Mouse (Mus musculus) liver, embryonic 11.5 days (tissue): Measurements from ENCODE around the gene Wdr91. TPM values are rescaled to one million over a fixed set of nuclear protein-coding genes. Genes with fewer than 3 reads are reported as not detected.

Experiments used
- ATAC-seq: fragments of 200-750 bp; cut with Nextera tagmentation; replicated peaks from 2 replicates; pipeline ENCODE4 v1.8.0; 2017; ENCODE audit warnings: moderate number of reproducible peaks, mild to moderate bottlenecking, moderate TSS enrichment, moderate library complexity; ENCODE audit not compliant: low FRiP score
- DNase-seq: peaks from one replicate; pipeline ENCODE4 v3.0.0-alpha.2; 2017; ENCODE audit warnings: low spot score
- H3K27ac ChIP-seq: fragments of 300-500 bp; sonication (generic); 2 replicates; pipeline ENCODE4 v1.5.1; 2014; ENCODE audit warnings: mild to moderate bottlenecking, low read depth, low read length, control low read depth
- H3K27me3 ChIP-seq: fragments of 300-500 bp; sonication (generic); replicated peaks from 2 replicates; pipeline ENCODE4 v1.6.1; 2014; ENCODE audit warnings: low read length, mixed read lengths; ENCODE audit not compliant: control insufficient read depth, insufficient read depth
- H3K36me3 ChIP-seq: fragments of 300-500 bp; sonication (generic); 2 replicates; pipeline ENCODE4 v1.6.1; 2014; ENCODE audit warnings: mild to moderate bottlenecking, low read length, moderate library complexity, mixed read lengths; ENCODE audit not compliant: control insufficient read depth, insufficient read depth
- H3K4me1 ChIP-seq: fragments of 300-500 bp; sonication (generic); replicated peaks from 2 replicates; pipeline ENCODE4 v1.6.1; 2014; ENCODE audit warnings: low read length, mixed read lengths; ENCODE audit not compliant: control insufficient read depth, insufficient read depth
- H3K4me2 ChIP-seq: fragments of 300-500 bp; sonication (generic); 2 replicates; pipeline ENCODE4 v1.6.1; 2014; ENCODE audit warnings: mild to moderate bottlenecking, control low read depth, moderate library complexity
- H3K4me3 ChIP-seq: fragments of 300-500 bp; sonication (generic); 2 replicates; pipeline ENCODE4 v1.5.1; 2014; ENCODE audit warnings: low read depth, low read length, control low read depth
- H3K9ac ChIP-seq: fragments of 300-500 bp; sonication (generic); 2 replicates; pipeline ENCODE4 v1.6.1; 2014; ENCODE audit warnings: low read depth, low read length, control low read depth
- H3K9me3 ChIP-seq: fragments of 300-500 bp; sonication (generic); 2 replicates; pipeline ENCODE4 v1.6.1; 2016; ENCODE audit warnings: low read length, inconsistent platforms, mixed read lengths; ENCODE audit not compliant: control insufficient read depth
- WGBS: fragments of 180-500 bp; shearing (Covaris S2); extraction: QIAGEN DNeasy Blood & Tissue Kit; methylation state at CpG from one replicate; pipeline ENCODE4 v1.1.7; 2014; 5-methylcytosine and 5-hydroxymethylcytosine counted together
- polyA plus RNA-seq: library from polyadenylated mRNA; unstranded; fragments of >200 nt; fragmentation: Nextera tagmentation; extraction: Ambion mirVana; gene quantifications from 2 replicates; pipeline ENCODE4 v1.2.1, GENCODE M21; 2014

Gene Wdr91
- polyA plus RNA-seq, 1 experiment from 2014 or later = 15.5 TPM

DNA sequence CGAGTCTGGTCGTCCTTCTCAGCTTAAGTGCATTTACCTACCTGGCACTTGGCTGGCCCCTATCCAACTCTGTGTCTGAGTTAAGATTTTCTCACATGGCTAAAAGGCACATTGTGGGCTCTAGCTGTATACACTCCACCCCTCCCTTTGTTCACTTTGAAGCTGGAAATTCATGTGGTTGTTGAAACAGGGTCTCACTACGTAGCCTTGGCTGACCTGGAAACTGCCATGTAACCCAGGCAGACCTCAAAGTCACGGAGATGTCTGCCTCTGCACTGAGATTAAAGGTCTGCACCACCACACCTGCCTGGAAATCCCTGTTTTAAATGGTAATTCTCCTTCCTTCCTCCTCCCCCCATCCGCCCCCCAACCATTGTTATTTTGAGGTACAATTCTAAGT, 32.8 kb upstream of the Wdr91 start:
- Histone ChIP-seq H3K4me1 (peaks cover 4% of the 10 kb centered on the region; the same call in 1 of the 2 replicates), H3K27me3 (no peaks in the 10 kb centered on the region), H3K36me3 (no peaks in the 10 kb centered on the region), H3K4me3 (no peak overlapping the region), H3K9ac (no peak overlapping the region), H3K27ac (no peak overlapping the region), H3K4me2 (no peak overlapping the region), H3K9me3 (no peaks in the 10 kb centered on the region)
- WGBS = 67% methylated on average over 5 of the region's 5 CpGs
- ATAC-seq (no peak), DNase-seq (no peak)

DNA sequence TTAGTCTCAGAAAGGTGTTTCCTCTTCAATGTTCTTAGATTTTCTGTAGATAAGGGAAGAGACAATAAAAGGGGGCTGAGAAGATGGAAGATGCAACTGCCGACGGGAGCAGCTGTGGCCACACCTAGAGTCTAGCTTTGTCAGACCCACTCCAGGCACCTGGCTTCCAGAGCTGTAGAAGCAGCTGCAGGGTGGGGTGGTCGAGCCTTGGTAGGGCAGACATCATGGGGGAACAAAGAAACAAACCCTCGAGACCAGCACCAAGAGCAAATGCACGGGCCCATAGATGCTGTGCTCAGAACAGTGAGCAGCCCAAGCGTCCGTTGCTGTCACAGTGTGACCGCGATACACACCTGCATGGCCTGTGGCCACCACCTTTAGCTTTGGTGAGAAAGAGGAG, 31.8 kb upstream of the Wdr91 start:
- H3K9me3 ChIP-seq = no peaks in the 10 kb centered on the region
- no peak overlapping the region for H3K4me2 ChIP-seq
- ATAC-seq = no peak
- no peaks in the 10 kb centered on the region for H3K36me3 ChIP-seq
- H3K4me3 ChIP-seq = no peak overlapping the region
- H3K27ac ChIP-seq = no peak overlapping the region
- H3K9ac ChIP-seq = no peak overlapping the region
- 80% methylated on average over 9 of the region's 9 CpGs for WGBS
- DNase-seq = no peak
- peaks cover 6% of the 10 kb centered on the region; the same call in 1 of the 2 replicates for H3K4me1 ChIP-seq
- no peaks in the 10 kb centered on the region for H3K27me3 ChIP-seq

DNA sequence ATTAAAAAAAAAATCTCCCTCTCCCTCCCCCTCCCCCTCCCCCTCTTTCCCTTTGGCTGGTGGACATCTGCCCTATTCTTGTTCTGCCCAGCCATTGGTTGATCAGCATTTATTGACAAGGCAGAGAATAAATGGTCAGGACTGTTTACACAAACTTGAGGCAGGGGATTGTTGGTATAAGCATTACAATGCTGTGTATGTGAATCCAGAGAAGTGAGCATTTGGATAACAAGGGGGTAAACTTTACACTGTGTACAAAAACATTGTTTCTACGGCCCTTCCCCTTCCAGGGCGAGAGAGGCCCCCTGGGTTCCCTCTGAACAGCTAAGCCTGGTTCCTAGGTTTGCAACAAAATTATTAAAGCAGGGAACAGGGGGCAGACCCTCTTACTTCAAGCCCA, 30.8 kb upstream of the Wdr91 start:
- no peak overlapping the region for H3K4me2 ChIP-seq
- DNase-seq (no peak), ATAC-seq (no peak)
- H3K9me3 ChIP-seq = no peaks in the 10 kb centered on the region
- H3K36me3 ChIP-seq = no peaks in the 10 kb centered on the region
- no peaks in the 10 kb centered on the region for H3K27me3 ChIP-seq
- no peak overlapping the region for H3K9ac ChIP-seq
- H3K4me1 ChIP-seq = peaks cover 6% of the 10 kb centered on the region; the same call in 1 of the 2 replicates
- H3K4me3 ChIP-seq = no peak overlapping the region
- H3K27ac ChIP-seq = no peak overlapping the region
- 78% methylated on average over 2 of the region's 2 CpGs for WGBS

DNA sequence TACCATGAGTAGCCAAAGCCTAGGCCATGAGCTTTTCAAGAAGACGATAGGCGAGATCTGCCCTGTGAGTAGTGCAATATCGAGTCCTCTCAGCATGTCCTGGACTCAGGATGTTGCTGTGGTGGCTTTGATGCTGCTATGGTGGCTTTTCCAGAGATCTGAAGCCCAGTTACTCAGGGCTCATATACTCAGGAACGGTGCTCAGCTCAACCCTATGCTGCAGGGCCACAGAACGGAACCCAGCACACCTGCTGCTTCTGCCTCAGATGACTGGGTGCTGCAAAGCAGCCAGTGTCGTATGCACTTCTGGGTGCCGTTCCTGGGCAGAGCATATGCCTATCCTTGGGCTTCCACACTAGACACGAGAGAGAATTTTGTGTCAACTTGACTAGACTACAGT, 28.8 kb upstream of the Wdr91 start:
- no peaks in the 10 kb centered on the region for H3K36me3 ChIP-seq
- no peak overlapping the region for H3K4me3 ChIP-seq
- H3K27me3 ChIP-seq = no peaks in the 10 kb centered on the region
- DNase-seq = no peak
- H3K9ac ChIP-seq = no peak overlapping the region
- peaks cover 6% of the 10 kb centered on the region; the same call in 1 of the 2 replicates for H3K4me1 ChIP-seq
- no peak for ATAC-seq
- 88% methylated on average over 8 of the region's 8 CpGs for WGBS
- H3K4me2 ChIP-seq = no peak overlapping the region
- no peaks in the 10 kb centered on the region for H3K9me3 ChIP-seq
- no peak overlapping the region for H3K27ac ChIP-seq

DNA sequence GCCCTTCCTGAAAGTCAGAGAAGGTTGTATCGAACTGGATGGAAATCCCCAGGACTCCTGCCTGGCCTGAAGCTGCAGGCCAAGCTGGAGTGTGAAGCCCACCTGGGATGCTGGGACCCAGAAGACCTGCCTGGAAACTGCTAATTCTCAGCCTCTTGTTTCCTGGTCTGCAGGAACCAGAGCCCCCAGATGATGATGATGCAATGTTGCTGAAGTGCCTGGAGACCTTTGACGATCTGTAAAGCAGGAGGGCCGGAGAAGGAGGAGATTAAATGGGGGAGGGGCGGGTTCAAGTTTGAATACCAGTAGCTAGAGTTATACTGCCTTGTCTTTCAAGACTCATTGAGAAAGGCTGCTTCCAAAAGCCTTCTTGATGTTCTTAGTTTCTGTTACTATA, 28.3 kb upstream of the Wdr91 start:
- ATAC-seq (no peak), DNase-seq (no peak)
- H3K27ac ChIP-seq = no peak overlapping the region
- peaks cover 6% of the 10 kb centered on the region; the same call in 1 of the 2 replicates for H3K4me1 ChIP-seq
- WGBS = 30% methylated on average over 4 of the region's 4 CpGs
- H3K9me3 ChIP-seq = no peaks in the 10 kb centered on the region
- no peaks in the 10 kb centered on the region for H3K27me3 ChIP-seq
- no peak overlapping the region for H3K4me2 ChIP-seq
- no peaks in the 10 kb centered on the region for H3K36me3 ChIP-seq
- no peak overlapping the region for H3K4me3 ChIP-seq
- H3K9ac ChIP-seq = no peak overlapping the region

- Histone ChIP-seq H3K4me2 (no peak overlapping the region), H3K27ac (no peak overlapping the region; the same call in 1 of the 2 replicates), H3K27me3 (no peaks in the 10 kb centered on the region), H3K9ac (no peak overlapping the region), H3K36me3 (no peaks in the 10 kb centered on the region), H3K4me1 (peaks cover 6% of the 10 kb centered on the region; the same call in 1 of the 2 replicates), H3K4me3 (no peak overlapping the region), H3K9me3 (no peaks in the 10 kb centered on the region)
- no peak for DNase-seq
- 64% methylated on average over 7 of the region's 7 CpGs for WGBS
- ATAC-seq = no peak
Observed at GRCm38 (mm10) chr6:34938280-34938928, 27.7 kb upstream of the Wdr91 start.

DNA sequence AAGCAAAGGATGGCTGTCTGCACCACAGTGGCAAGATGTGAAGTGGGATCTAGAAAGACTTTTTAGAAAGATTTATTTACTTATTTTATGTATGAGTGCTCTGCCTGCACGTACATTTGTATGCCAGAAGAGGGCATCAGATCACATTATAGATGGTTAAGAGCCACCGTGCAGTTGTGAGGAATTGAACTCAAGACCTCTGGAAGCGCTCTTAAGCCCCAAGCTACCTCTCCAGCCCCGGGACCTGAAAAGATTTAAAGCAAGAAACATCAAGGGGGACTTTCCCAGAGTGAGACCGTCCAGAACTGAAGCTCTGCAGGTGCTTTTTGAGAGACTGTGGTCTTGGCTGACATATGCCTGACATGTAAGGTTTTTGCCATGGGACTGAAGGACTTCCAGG, 26.1 kb upstream of the Wdr91 start:
- no peak overlapping the region for H3K27ac ChIP-seq
- H3K27me3 ChIP-seq = no peaks in the 10 kb centered on the region
- H3K9ac ChIP-seq = no peak overlapping the region
- 57% methylated on average over 5 of the region's 5 CpGs for WGBS
- no peaks in the 10 kb centered on the region for H3K36me3 ChIP-seq
- no peak overlapping the region for H3K4me2 ChIP-seq
- ATAC-seq (no peak), DNase-seq (no peak)
- H3K9me3 ChIP-seq = no peaks in the 10 kb centered on the region
- no peak overlapping the region for H3K4me3 ChIP-seq
- peaks cover 6% of the 10 kb centered on the region; the same call in 1 of the 2 replicates for H3K4me1 ChIP-seq

- H3K27ac ChIP-seq = no peak overlapping the region
- DNase-seq (no peak), ATAC-seq (no peak)
- WGBS = 77% methylated on average over 1 of the region's 1 CpGs
- H3K9me3 ChIP-seq = no peaks in the 10 kb centered on the region
- no peak overlapping the region for H3K4me3 ChIP-seq
- H3K9ac ChIP-seq = no peak overlapping the region
- no peaks in the 10 kb centered on the region for H3K36me3 ChIP-seq
- H3K27me3 ChIP-seq = no peaks in the 10 kb centered on the region
- no peaks in the 10 kb centered on the region for H3K4me1 ChIP-seq
- no peak overlapping the region for H3K4me2 ChIP-seq
Observed at GRCm38 (mm10) chr6:34932633-34933032, 22.0 kb upstream of the Wdr91 start.

- H3K36me3 ChIP-seq = no peaks in the 10 kb centered on the region
- no peak overlapping the region for H3K4me2 ChIP-seq
- ATAC-seq (no peak), DNase-seq (no peak)
- no peaks in the 10 kb centered on the region for H3K4me1 ChIP-seq
- H3K9ac ChIP-seq = no peak overlapping the region
- no peak overlapping the region for H3K4me3 ChIP-seq
- H3K9me3 ChIP-seq = no peaks in the 10 kb centered on the region
- no peaks in the 10 kb centered on the region for H3K27me3 ChIP-seq
- no peak overlapping the region for H3K27ac ChIP-seq
- 88% methylated on average over 8 of the region's 8 CpGs for WGBS
Observed at GRCm38 (mm10) chr6:34927594-34927993, 16.9 kb upstream of the Wdr91 start.
